Mouse (Mus musculus) neural tube, embryonic 14.5 days (tissue): ENCODE results near the gene Cphx1. TPM values are rescaled to one million over a fixed set of nuclear protein-coding genes. Genes with fewer than 3 reads are reported as not detected.
"Not testable (repeated sequence)": the region's sequence is repeated elsewhere in the genome, so short reads cannot be mapped to it uniquely, and the experiment has no call there.

Source experiments
- ATAC-seq: fragments of 200-750 bp; cut with Nextera tagmentation; 2 replicates; pipeline ENCODE4 v1.8.0; 2017; ENCODE audit warnings: low read depth, mild to moderate bottlenecking, moderate TSS enrichment, moderate library complexity
- H3K27ac ChIP-seq: fragments of 300-500 bp; sonication (generic); 2 replicates; pipeline ENCODE4 v1.5.1; 2014; ENCODE audit warnings: low read depth, mild to moderate bottlenecking, control low read depth, low read length, moderate library complexity, mixed read lengths
- H3K27me3 ChIP-seq: fragments of 300-500 bp; sonication (generic); 2 replicates; pipeline ENCODE4 v1.6.1; 2014; ENCODE audit warnings: low read length; ENCODE audit not compliant: control insufficient read depth, insufficient read depth
- H3K36me3 ChIP-seq: fragments of 300-500 bp; sonication (generic); 2 replicates; pipeline ENCODE4 v1.6.1; 2014; ENCODE audit warnings: low read length, mixed read lengths; ENCODE audit not compliant: control insufficient read depth, insufficient read depth
- H3K4me1 ChIP-seq: fragments of 300-500 bp; sonication (generic); 2 replicates; pipeline ENCODE4 v1.6.1; 2014; ENCODE audit warnings: low read length; ENCODE audit not compliant: control insufficient read depth, insufficient read depth
- H3K4me2 ChIP-seq: fragments of 300-500 bp; sonication (generic); 2 replicates; pipeline ENCODE4 v1.6.1; 2014; ENCODE audit warnings: mild to moderate bottlenecking, low read depth, low read length, control low read depth
- H3K4me3 ChIP-seq: fragments of 300-500 bp; sonication (generic); 2 replicates; pipeline ENCODE4 v1.5.1; 2014; ENCODE audit warnings: low read depth, low read length, control low read depth, mixed read lengths
- H3K9ac ChIP-seq: fragments of 300-500 bp; sonication (generic); replicated peaks from 2 replicates; pipeline ENCODE4 v1.6.1; 2014; ENCODE audit warnings: low read depth, mild to moderate bottlenecking, control low read depth, low read length, mixed read lengths
- H3K9me3 ChIP-seq: fragments of 300-500 bp; sonication (generic); 2 replicates; pipeline ENCODE4 v1.6.1; 2016; ENCODE audit warnings: low read length; ENCODE audit not compliant: control insufficient read depth
- WGBS: fragments of 180-500 bp; shearing (Covaris S2); extraction: QIAGEN DNeasy Blood & Tissue Kit; methylation state at CpG from one replicate; pipeline ENCODE4 v1.1.7; 2014; 5-methylcytosine and 5-hydroxymethylcytosine counted together
- polyA plus RNA-seq: library from polyadenylated mRNA; unstranded; fragments of >200 nt; fragmentation: Nextera tagmentation; extraction: Ambion mirVana; gene quantifications from 2 replicates; pipeline ENCODE4 v1.2.1, GENCODE M21; 2014

Cphx1 gene
- polyA plus RNA-seq, 1 experiment from 2014 or later = not detected

DNA sequence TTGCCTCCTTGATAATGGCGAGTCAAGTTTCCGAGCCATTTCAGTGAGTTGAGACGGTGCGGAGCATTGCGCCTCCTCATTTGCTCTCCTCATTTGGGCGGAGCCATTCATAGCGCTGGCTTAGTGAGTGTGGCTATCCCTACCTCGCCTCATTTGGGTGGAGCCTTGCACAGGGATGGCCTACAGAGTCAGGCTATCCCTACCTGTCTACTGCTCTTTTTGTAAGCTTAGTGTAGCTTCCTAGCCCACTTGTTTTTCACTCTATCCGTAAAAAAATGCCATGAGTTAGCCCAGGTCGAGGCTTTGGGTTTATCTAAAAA lies 10.6 kb upstream of the Cphx1 start, which contains the start of gene Tmem254a:
Gene Tmem254a (minus strand): TSS at position 111 of the 320 bp plus-strand sequence.
- not testable (repeated sequence) for H3K4me3 ChIP-seq, H3K9me3 ChIP-seq, H3K36me3 ChIP-seq, H3K27ac ChIP-seq, H3K4me2 ChIP-seq, H3K9ac ChIP-seq, H3K27me3 ChIP-seq, H3K4me1 ChIP-seq
- no CpG with 5 or more reads among the region's 10 CpGs for WGBS
- peak; percentile 91 for ATAC-seq

GRCm38 (mm10) chr14:25936867-25937630 lies 1.1 kb upstream of the Cphx1 start:
- H3K9ac ChIP-seq, ATAC-seq, H3K9me3 ChIP-seq, H3K36me3 ChIP-seq, H3K27ac ChIP-seq, H3K4me3 ChIP-seq, H3K4me2 ChIP-seq, H3K4me1 ChIP-seq, H3K27me3 ChIP-seq: not testable (repeated sequence)
- no CpG with 5 or more reads among the region's 5 CpGs for WGBS

GRCm38 (mm10) chr14:25957861-25958260 lies 19.8 kb downstream of the Cphx1 start:
- not testable (repeated sequence) for H3K9me3 ChIP-seq, ATAC-seq, H3K36me3 ChIP-seq, H3K27me3 ChIP-seq, H3K4me1 ChIP-seq, H3K4me3 ChIP-seq, H3K4me2 ChIP-seq, H3K27ac ChIP-seq, H3K9ac ChIP-seq
- no CpG with 5 or more reads among the region's 3 CpGs for WGBS

DNA sequence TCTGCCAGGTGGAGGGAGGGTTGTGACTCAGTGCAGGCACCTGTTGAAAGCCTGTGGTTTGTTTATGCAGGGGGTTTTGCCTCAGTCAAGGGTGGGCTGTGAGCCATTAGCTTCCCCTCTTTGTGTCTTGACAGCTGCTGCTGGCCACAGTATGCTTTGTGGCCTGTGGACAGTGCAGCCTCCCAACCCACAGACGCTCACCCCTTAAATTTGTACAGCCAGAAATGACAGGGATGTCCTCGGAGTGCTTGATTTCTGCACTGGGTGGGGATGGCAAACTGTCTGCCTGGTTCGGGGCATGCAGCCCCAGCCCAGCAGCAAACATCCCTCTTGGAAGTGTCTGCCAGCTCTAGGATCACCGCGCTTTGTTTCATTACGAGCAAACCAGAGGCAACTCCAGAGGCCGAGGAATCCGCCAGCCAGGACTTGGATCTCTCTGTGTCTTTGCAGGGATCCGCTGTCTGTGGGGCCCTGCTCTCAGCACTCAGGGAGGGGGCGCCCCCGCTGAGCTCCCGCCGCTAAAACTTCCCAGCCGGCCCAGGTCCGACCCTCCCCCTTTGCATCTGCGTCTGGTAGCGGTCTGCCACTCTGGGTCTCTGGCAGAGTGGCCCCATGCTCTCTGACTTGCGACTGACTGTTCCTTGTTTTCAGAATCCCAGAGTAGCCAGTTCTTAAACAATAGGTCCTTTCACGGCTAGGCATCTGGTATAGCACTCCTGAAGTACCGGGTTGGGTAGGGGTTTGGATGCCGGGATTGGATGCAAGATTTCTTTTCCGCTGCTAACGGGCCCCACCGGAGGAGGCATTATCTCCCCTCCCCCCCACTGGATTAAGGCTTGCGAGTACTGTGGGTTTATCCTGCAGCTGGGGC lies 40.5 kb downstream of the Cphx1 start, which contains the start of gene Duxbl1:
Gene Duxbl1 (plus strand): TSS at position 207 of the 871 bp plus-strand sequence.
- H3K9ac ChIP-seq, H3K4me1 ChIP-seq, H3K4me3 ChIP-seq, H3K27me3 ChIP-seq, H3K36me3 ChIP-seq, H3K9me3 ChIP-seq: not testable (repeated sequence)
- WGBS = no CpG with 5 or more reads among the region's 25 CpGs
- peak within 1 kb of the TSS; percentile 24; the same call in 1 of the 2 replicates for H3K4me2 ChIP-seq
- H3K27ac ChIP-seq = peak within 1 kb of the TSS; percentile 82
- peak; percentile 94 for ATAC-seq

GRCm38 (mm10) chr14:25979242-25979941 lies 41.3 kb downstream of the Cphx1 start:
- H3K9me3 ChIP-seq, H3K27me3 ChIP-seq, H3K36me3 ChIP-seq, H3K4me3 ChIP-seq, H3K4me1 ChIP-seq, H3K9ac ChIP-seq: not testable (repeated sequence)
- WGBS = 0% methylated on average over 7 of the region's 13 CpGs
- H3K4me2 ChIP-seq = peak overlapping the region; percentile 24; the same call in 1 of the 2 replicates
- H3K27ac ChIP-seq = peak overlapping the region; percentile 82
- peak; percentile 19; the same call in 1 of the 2 replicates for ATAC-seq

DNA sequence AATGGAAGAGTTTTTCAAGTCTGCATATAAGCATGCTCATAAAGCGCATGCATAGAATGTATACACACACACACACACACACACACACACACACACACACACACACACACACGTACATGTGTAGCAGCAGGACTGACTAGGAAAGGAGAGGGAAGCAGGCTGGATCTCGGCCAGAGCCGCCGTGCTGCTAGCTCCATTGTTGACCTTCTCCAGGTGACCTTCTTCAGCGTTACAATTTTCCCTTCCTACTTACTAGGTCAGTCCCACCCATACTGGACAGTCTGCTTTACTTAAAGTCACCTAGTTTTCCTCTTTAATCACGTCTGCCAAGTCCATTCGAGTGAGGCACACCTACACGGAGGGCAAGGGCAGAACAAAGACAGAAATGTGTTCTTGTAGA lies 43.8 kb downstream of the Cphx1 start:
- H3K4me2 ChIP-seq, H3K27ac ChIP-seq, H3K4me3 ChIP-seq, H3K9ac ChIP-seq, H3K4me1 ChIP-seq, H3K36me3 ChIP-seq, H3K27me3 ChIP-seq, H3K9me3 ChIP-seq, ATAC-seq: not testable (repeated sequence)
- 72% methylated on average over 6 of the region's 9 CpGs for WGBS

Other genes starting within 250 kb of the Cphx1 start
- gene Ppif, start 244.2 kb upstream of the Cphx1 start, polyA plus RNA-seq = 38.2 and 41.2 TPM in 2 replicates
- 11.0 and 17.5 TPM in 2 replicates for gene Zcchc24, start 169.3 kb upstream of the Cphx1 start, polyA plus RNA-seq
- 0.91 and 1.7 TPM in 2 replicates for gene Anxa11, start 96.1 kb upstream of the Cphx1 start, polyA plus RNA-seq
- not detected in 2 replicates for gene Plac9a, start 35.2 kb upstream of the Cphx1 start, polyA plus RNA-seq
- 4.8 and 9.1 TPM in 2 replicates for gene Tmem254a, start 10.6 kb upstream of the Cphx1 start, polyA plus RNA-seq
- 1.7 and 3.3 TPM in 2 replicates for gene Duxbl1, start 40.3 kb downstream of the Cphx1 start, polyA plus RNA-seq
- gene Gm9780, start 104.4 kb downstream of the Cphx1 start, polyA plus RNA-seq = 2.0 and 8.7 TPM in 2 replicates
- gene Tmem254c, start 129.1 kb downstream of the Cphx1 start, polyA plus RNA-seq = 17.4 and 22.3 TPM in 2 replicates
- gene Cphx2, start 143.2 kb downstream of the Cphx1 start, polyA plus RNA-seq = not detected in 2 replicates
- gene Cphx3, start 144.0 kb downstream of the Cphx1 start, polyA plus RNA-seq = not detected in 2 replicates
- 2.6 TPM in 1 of 2 replicates, not detected in the other for gene Duxbl2, start 180.0 kb downstream of the Cphx1 start, polyA plus RNA-seq
- gene Plac9b, start 244.2 kb downstream of the Cphx1 start, polyA plus RNA-seq = 0.46 and 3.0 TPM in 2 replicates